Mouse (Mus musculus) spleen, adult 2 months (tissue): ENCODE data around the gene Nrg4.

Source experiments
- CTCF ChIP-seq: fragments of 200-500 bp; IDR thresholded peaks from 2 replicates; pipeline ENCODE4 v1.5.1; 2011; ENCODE audit warnings: mild to moderate bottlenecking, inconsistent platforms; ENCODE audit not compliant: insufficient read depth, insufficient read length, insufficient replicate concordance; ENCODE audit errors: extremely low read depth
- POLR2A ChIP-seq: fragments of 200-500 bp; IDR thresholded peaks from 2 replicates; pipeline ENCODE4 v1.6.1; 2011; ENCODE audit warnings: low read depth, low read length, inconsistent platforms

DNA sequence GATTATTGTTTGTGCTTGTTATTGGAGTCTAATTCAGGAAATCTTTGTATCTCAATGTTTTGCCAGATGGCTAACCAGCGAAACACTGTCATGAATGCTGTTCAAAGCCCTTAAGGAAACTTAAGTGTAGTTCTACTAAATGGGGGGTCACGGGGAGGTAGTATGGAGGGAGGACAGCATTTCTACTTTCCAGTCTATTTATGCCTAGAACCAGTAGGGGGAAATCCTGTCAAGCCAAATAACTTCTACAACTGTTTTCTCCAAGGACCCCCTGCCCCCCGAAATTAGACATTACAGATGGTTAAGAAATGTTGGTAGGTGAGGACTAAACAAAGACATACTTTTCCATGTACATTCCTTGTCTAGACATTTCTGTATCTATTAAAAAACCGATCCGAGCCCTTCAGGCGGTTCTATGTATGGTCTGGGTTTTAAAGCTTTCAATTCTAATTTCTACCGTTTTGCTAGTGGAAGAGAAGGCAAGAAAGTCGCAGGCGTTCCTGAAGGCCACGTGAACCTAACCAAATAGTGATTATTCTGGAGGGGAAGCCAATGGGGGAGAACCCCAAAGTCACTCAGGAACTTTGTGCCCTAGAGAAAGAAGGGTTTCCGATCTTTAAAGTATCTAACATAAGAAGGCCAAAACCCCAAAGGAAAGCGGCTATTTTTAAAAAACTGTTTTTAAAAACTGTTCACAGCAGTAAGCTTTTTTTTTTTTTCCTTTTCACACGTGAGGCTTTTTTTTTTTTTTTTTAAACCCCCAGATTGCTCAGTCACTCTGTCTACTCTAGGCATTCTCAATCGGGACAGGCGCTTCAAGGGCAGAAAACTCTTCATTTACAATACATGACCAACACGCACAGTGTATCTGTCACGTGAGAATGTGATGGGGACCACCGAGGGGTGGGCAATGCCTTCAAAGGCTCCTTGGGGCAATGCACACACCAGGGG, 805 bp downstream of the Nrg4 start:
- TF ChIP-seq CTCF (no peak), POLR2A (no peak)
